Mouse (Mus musculus): ENCODE results near the gene Fuca1. TPM values are rescaled to one million over a fixed set of nuclear protein-coding genes. Genes with fewer than 3 reads are reported as not detected.
A peak's percentile ranks its signal among the peaks of the same experiment; 100 is the strongest.

The Fuca1 gene
- polyA plus RNA-seq, 1 experiment: 41.7 TPM

GRCm38 (mm10) chr4:135909326-135910066 is 11.0 kb upstream of the Fuca1 start:
- no peak for DNase-seq (ENCODE audit: low read depth)
- TF ChIP-seq CTCF (IDR thresholded peaks at IDR 0.05; ENCODE audit: borderline replicate concordance, extremely low read depth, insufficient read depth, insufficient read length) (no peak), POLR2A (IDR thresholded peaks at IDR 0.05; ENCODE audit: borderline replicate concordance, extremely low read depth, insufficient read depth, insufficient read length, poor library complexity, severe bottlenecking) (no peak)

- no peak for DNase-seq (ENCODE audit: low read depth)
- no peak for TF ChIP-seq POLR2A (IDR thresholded peaks at IDR 0.05; ENCODE audit: borderline replicate concordance, extremely low read depth, insufficient read depth, insufficient read length, poor library complexity, severe bottlenecking)
- no peak for TF ChIP-seq CTCF (IDR thresholded peaks at IDR 0.05; ENCODE audit: borderline replicate concordance, extremely low read depth, insufficient read depth, insufficient read length)
Measured at GRCm38 (mm10) chr4:135911531-135911930, 9.0 kb upstream of the Fuca1 start.

GRCm38 (mm10) chr4:135912164-135912563 is 8.4 kb upstream of the Fuca1 start:
- TF ChIP-seq POLR2A (IDR thresholded peaks at IDR 0.05; ENCODE audit: borderline replicate concordance, extremely low read depth, insufficient read depth, insufficient read length, poor library complexity, severe bottlenecking) (no peak), CTCF (IDR thresholded peaks at IDR 0.05; ENCODE audit: borderline replicate concordance, extremely low read depth, insufficient read depth, insufficient read length) (no peak)
- peak; percentile 48 for DNase-seq (ENCODE audit: low read depth)

GRCm38 (mm10) chr4:135912835-135913234 is 7.7 kb upstream of the Fuca1 start:
- TF ChIP-seq POLR2A (IDR thresholded peaks at IDR 0.05; ENCODE audit: borderline replicate concordance, extremely low read depth, insufficient read depth, insufficient read length, poor library complexity, severe bottlenecking) (no peak), CTCF (IDR thresholded peaks at IDR 0.05; ENCODE audit: borderline replicate concordance, extremely low read depth, insufficient read depth, insufficient read length) (no peak)
- peak; percentile 79 for DNase-seq (ENCODE audit: low read depth)

- DNase-seq (ENCODE audit: low read depth): no peak
- TF ChIP-seq CTCF (IDR thresholded peaks at IDR 0.05; ENCODE audit: borderline replicate concordance, extremely low read depth, insufficient read depth, insufficient read length) (no peak), POLR2A (IDR thresholded peaks at IDR 0.05; ENCODE audit: borderline replicate concordance, extremely low read depth, insufficient read depth, insufficient read length, poor library complexity, severe bottlenecking) (no peak)
Measured at GRCm38 (mm10) chr4:135913433-135913832, 7.1 kb upstream of the Fuca1 start.

- TF ChIP-seq POLR2A (IDR thresholded peaks at IDR 0.05; ENCODE audit: borderline replicate concordance, extremely low read depth, insufficient read depth, insufficient read length, poor library complexity, severe bottlenecking) (no peak), CTCF (IDR thresholded peaks at IDR 0.05; ENCODE audit: borderline replicate concordance, extremely low read depth, insufficient read depth, insufficient read length) (no peak)
- no peak for DNase-seq (ENCODE audit: low read depth)
Measured at GRCm38 (mm10) chr4:135918635-135919279, 1.8 kb upstream of the Fuca1 start.

- no peak for DNase-seq (ENCODE audit: low read depth)
- TF ChIP-seq POLR2A (IDR thresholded peaks at IDR 0.05; ENCODE audit: borderline replicate concordance, extremely low read depth, insufficient read depth, insufficient read length, poor library complexity, severe bottlenecking): no peak
- no peak for TF ChIP-seq CTCF (IDR thresholded peaks at IDR 0.05; ENCODE audit: borderline replicate concordance, extremely low read depth, insufficient read depth, insufficient read length)
Measured at GRCm38 (mm10) chr4:135919280-135919639, 1.3 kb upstream of the Fuca1 start.

- TF ChIP-seq CTCF (IDR thresholded peaks at IDR 0.05; ENCODE audit: borderline replicate concordance, extremely low read depth, insufficient read depth, insufficient read length): no peak
- TF ChIP-seq POLR2A (IDR thresholded peaks at IDR 0.05; ENCODE audit: borderline replicate concordance, extremely low read depth, insufficient read depth, insufficient read length, poor library complexity, severe bottlenecking): no peak
- peak; percentile 35 for DNase-seq (ENCODE audit: low read depth)
Measured at GRCm38 (mm10) chr4:135921257-135922120, 954 bp downstream of the Fuca1 start.

- no peak for DNase-seq (ENCODE audit: low read depth)
- no peak for TF ChIP-seq POLR2A (IDR thresholded peaks at IDR 0.05; ENCODE audit: borderline replicate concordance, extremely low read depth, insufficient read depth, insufficient read length, poor library complexity, severe bottlenecking)
- TF ChIP-seq CTCF (IDR thresholded peaks at IDR 0.05; ENCODE audit: borderline replicate concordance, extremely low read depth, insufficient read depth, insufficient read length): no peak
Measured at GRCm38 (mm10) chr4:135922190-135922589, 1.7 kb downstream of the Fuca1 start.

GRCm38 (mm10) chr4:135924418-135924817 is 3.9 kb downstream of the Fuca1 start:
- TF ChIP-seq POLR2A (IDR thresholded peaks at IDR 0.05; ENCODE audit: borderline replicate concordance, extremely low read depth, insufficient read depth, insufficient read length, poor library complexity, severe bottlenecking) (no peak), CTCF (IDR thresholded peaks at IDR 0.05; ENCODE audit: borderline replicate concordance, extremely low read depth, insufficient read depth, insufficient read length) (no peak)
- no peak for DNase-seq (ENCODE audit: low read depth)

GRCm38 (mm10) chr4:135925341-135925740 is 4.8 kb downstream of the Fuca1 start:
- peak; percentile 59 for DNase-seq (ENCODE audit: low read depth)
- TF ChIP-seq POLR2A (IDR thresholded peaks at IDR 0.05; ENCODE audit: borderline replicate concordance, extremely low read depth, insufficient read depth, insufficient read length, poor library complexity, severe bottlenecking) (no peak), CTCF (IDR thresholded peaks at IDR 0.05; ENCODE audit: borderline replicate concordance, extremely low read depth, insufficient read depth, insufficient read length) (no peak)
